Mouse (Mus musculus) layer of hippocampus, adult 6 months (tissue): ENCODE measurements around the gene 2610528A11Rik. TPM values are rescaled to one million over a fixed set of nuclear protein-coding genes. Genes with fewer than 3 reads are reported as not detected.

Experiments used
- long read RNA-seq, 2 experiments: library from polyadenylated mRNA; unstranded; transcript quantifications; one replicate each; pipeline ENCODE4 v2.0.0; 2019 to 2020
- polyA plus RNA-seq: library from polyadenylated mRNA; unstranded; fragments of <200 nt; fragmentation: Nextera tagmentation; gene quantifications from 2 replicates; pipeline ENCODE4 v1.2.3, GENCODE M21; 2021

Gene 2610528A11Rik
- polyA plus RNA-seq = 1.1 and 2.2 TPM in 2 replicates
- long read RNA-seq, experiment 1 = 0 reads
- long read RNA-seq, experiment 2 = 0 reads

GRCm38 (mm10) chr14:37113922-37114321 lies at the start of gene 2610528A11Rik:
TSS of gene 2610528A11Rik (minus strand) at chr14:37114022.

GRCm38 (mm10) chr14:37135127-37135593 lies 21.3 kb upstream of the 2610528A11Rik start, which contains the start of gene Ghitm:
TSS of gene Ghitm (minus strand) at chr14:37135272.

GRCm38 (mm10) chr14:37097956-37098530 lies 15.8 kb downstream of the 2610528A11Rik start, which contains the start of gene Cdhr1:
TSS of gene Cdhr1 (minus strand) at chr14:37098347.

GRCm38 (mm10) chr14:37067629-37068028 lies 46.2 kb downstream of the 2610528A11Rik start, which contains the start of gene Lrit2:
TSS of gene Lrit2 (plus strand) at chr14:37067929.

Other genes with a start within 250 kb of the 2610528A11Rik start
- 49.4 and 54.5 TPM in 2 replicates for gene Ccser2, start 145.2 kb downstream of the 2610528A11Rik start, polyA plus RNA-seq
- gene Rgr, start 65.1 kb downstream of the 2610528A11Rik start, polyA plus RNA-seq = 0.18 TPM in 1 of 2 replicates, not detected in the other
- gene Lrit1, start 59.2 kb downstream of the 2610528A11Rik start, polyA plus RNA-seq = not detected in 2 replicates
- gene Lrit2, start 46.1 kb downstream of the 2610528A11Rik start, polyA plus RNA-seq = not detected in 2 replicates
- gene Cdhr1, start 15.7 kb downstream of the 2610528A11Rik start, polyA plus RNA-seq = 2.3 and 3.2 TPM in 2 replicates
- gene Ghitm, start 21.2 kb upstream of the 2610528A11Rik start, polyA plus RNA-seq = 727 and 731 TPM in 2 replicates